Mouse (Mus musculus): ENCODE measurements around the gene Pon1.

DNA sequence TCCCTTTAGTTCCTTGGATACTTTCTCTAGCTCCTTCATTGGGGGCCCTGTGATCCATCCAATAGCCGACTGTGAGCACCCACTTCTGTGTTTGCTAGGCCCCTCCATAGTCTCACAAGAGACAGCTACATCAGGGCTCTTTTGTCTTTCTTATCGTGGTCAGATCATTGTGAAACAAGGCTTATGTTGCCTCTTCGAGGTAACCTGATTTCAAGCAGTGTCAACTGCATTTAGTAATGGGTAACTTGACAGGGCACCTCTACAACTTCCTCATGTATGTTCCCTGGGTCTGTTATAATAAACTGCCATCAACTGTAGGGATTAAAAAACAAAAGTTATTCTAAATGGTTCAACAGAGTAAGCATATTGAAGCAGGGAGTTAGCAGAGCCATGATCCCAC, 40.8 kb upstream of the Pon1 start:
- TF ChIP-seq NELFE (IDR thresholded peaks at IDR 0.05; ENCODE audit: low read depth, low read length) (no peak), CTCF (IDR thresholded peaks at IDR 0.05 in 2 of 3, conservative IDR thresholded peaks at IDR 0.05 in 1 of 3; ENCODE audit: control insufficient read depth in 1 of 3, insufficient read depth in 1 of 3, low read depth in 2 of 3, low read length in 3 of 3, poor library complexity in 1 of 3, severe bottlenecking in 1 of 3) (no peak)
